In the genomic region with DNA sequence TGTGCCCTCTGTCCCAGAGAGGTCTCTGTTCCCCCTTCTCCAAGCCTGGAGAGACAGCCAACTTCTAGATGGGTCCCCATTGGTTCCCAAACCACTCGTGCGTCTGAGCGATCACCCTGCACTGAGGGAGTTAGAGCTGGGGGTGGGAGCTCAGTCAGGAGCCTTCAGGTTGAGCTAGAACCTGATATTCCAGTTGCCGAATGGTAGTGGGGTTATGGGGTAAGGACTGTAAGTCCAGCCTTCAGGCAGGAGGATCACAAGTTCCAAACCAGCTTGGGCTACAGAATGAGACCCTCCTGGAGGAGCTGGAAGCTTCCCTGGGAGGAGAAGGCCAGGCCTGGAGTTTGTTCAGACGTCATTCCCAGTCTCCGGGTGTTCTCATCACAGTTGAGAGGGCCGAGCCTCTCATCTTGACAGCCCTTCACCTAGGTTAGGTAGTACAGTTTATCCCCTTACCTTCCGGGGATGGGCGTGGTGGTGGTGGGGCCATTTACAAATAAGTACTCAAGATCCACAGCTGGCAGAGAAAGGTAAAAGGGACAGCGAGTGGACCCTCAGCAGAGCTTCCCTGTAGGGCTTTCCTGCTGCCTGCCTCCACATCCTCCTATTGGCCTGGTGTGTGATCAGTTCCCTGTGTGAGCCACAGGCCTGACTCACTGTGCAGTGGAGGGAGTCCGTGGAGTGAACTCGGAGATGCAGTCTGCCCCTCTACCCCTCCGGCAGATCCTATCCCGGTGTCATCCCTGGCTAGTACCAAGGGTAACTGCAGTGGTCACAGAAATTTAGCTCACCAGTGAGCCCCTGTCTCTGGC, we compare ENCODE assay signal across 8 mouse cellular contexts. TPM values are rescaled to one million over a fixed set of nuclear protein-coding genes. Genes with fewer than 3 reads are reported as not detected.
DNase-seq lines count a peak whose midpoint lies in the region; ATAC-seq lines count a peak whose summit lies in the region.

No protein-coding gene starts in this region.

- no peaks in the 10 kb centered on the region for H3K9me3 ChIP-seq in heart, embryonic 14.5 days (ENCODE audit: control insufficient read depth, low read length)
- no peaks in the 10 kb centered on the region for H3K9me3 ChIP-seq in neural tube, embryonic 13.5 days
- no peaks in the 10 kb centered on the region for H3K9me3 ChIP-seq in intestine, embryonic 15.5 days

- 81% methylated on average over 14 of the region's 14 CpGs for WGBS in heart, embryonic 14.5 days
- 87% methylated on average over 14 of the region's 14 CpGs for WGBS in neural tube, embryonic 13.5 days
- 69% methylated on average over 14 of the region's 14 CpGs for WGBS in intestine, embryonic 15.5 days

- no peak overlapping the region for H3K4me3 ChIP-seq in heart, embryonic 14.5 days (ENCODE audit: control insufficient read depth in 1 of 2, insufficient read depth in 1 of 2, low read depth in 1 of 2, low read length in 2 of 2)
- no peak overlapping the region for H3K4me3 ChIP-seq in neural tube, embryonic 13.5 days
- H3K4me3 ChIP-seq in intestine, embryonic 15.5 days (replicated peaks) = no peak overlapping the region

- peak overlapping the region; percentile 77 to 82; a peak in 3 of 4 replicates for H3K27ac ChIP-seq in heart, embryonic 14.5 days (replicated peaks in 1 of 2; ENCODE audit: control insufficient read depth in 1 of 2, insufficient read depth in 1 of 2, low read depth in 2 of 2, low read length in 2 of 2)
- H3K27ac ChIP-seq in neural tube, embryonic 13.5 days (replicated peaks) = peak overlapping the region; percentile 90
- peak overlapping the region; percentile 96 for H3K27ac ChIP-seq in intestine, embryonic 15.5 days

- no peaks in the 10 kb centered on the region for H3K27me3 ChIP-seq in heart, embryonic 14.5 days (ENCODE audit: control insufficient read depth, insufficient read depth, low read length)
- H3K27me3 ChIP-seq in neural tube, embryonic 13.5 days = no peaks in the 10 kb centered on the region
- no peaks in the 10 kb centered on the region for H3K27me3 ChIP-seq in intestine, embryonic 15.5 days (replicated peaks)

- peaks cover 35 to 41% of the 10 kb centered on the region in 2 experiments for H3K4me1 ChIP-seq in heart, embryonic 14.5 days (ENCODE audit: control insufficient read depth in 2 of 2, insufficient read depth in 2 of 2, low read length in 2 of 2)
- peaks cover 49% of the 10 kb centered on the region for H3K4me1 ChIP-seq in neural tube, embryonic 13.5 days (replicated peaks)
- peaks cover 45% of the 10 kb centered on the region for H3K4me1 ChIP-seq in intestine, embryonic 15.5 days (replicated peaks)

- H3K36me3 ChIP-seq in heart, embryonic 14.5 days (ENCODE audit: control insufficient read depth, insufficient read depth, low read length) = peaks cover 14% of the 10 kb centered on the region
- H3K36me3 ChIP-seq in neural tube, embryonic 13.5 days = peaks cover 23% of the 10 kb centered on the region
- 0 out of 2 replicates have a peak, but pooled peaks cover 4% of the 10 kb centered on the region for H3K36me3 ChIP-seq in intestine, embryonic 15.5 days

- H3K4me2 ChIP-seq in heart, embryonic 14.5 days (ENCODE audit: low read length) = no peak overlapping the region
- no peak overlapping the region for H3K4me2 ChIP-seq in neural tube, embryonic 13.5 days
- peak overlapping the region; percentile 36; the same call in 1 of the 2 replicates for H3K4me2 ChIP-seq in intestine, embryonic 15.5 days (replicated peaks)

- no peak for ATAC-seq in heart, embryonic 14.5 days (ENCODE audit: insufficient number of reproducible peaks, insufficient read depth, low FRiP score, low read depth)
- no peak for ATAC-seq in neural tube, embryonic 13.5 days (ENCODE audit: low read depth)
- ATAC-seq in intestine, embryonic 15.5 days = no peak
- ATAC-seq in frontal cortex, adult (ENCODE audit: low TSS enrichment) = no peak

- peak overlapping the region; percentile 18; the same call in 1 of the 2 replicates for H3K9ac ChIP-seq in heart, embryonic 14.5 days (ENCODE audit: low read length)
- no peak overlapping the region for H3K9ac ChIP-seq in neural tube, embryonic 13.5 days
- H3K9ac ChIP-seq in intestine, embryonic 15.5 days = 0 out of 2 replicates have a peak overlapping the region, but pooled peaks have one; percentile 3

- DNase-seq in heart, postnatal 4 days = no peak
- DNase-seq in neural tube, embryonic 10.5 days (ENCODE audit: extremely low spot score, low spot score) = no peak
- no peak for DNase-seq in natural killer cell, adult 2 months (ENCODE audit: low spot score in 2 of 2)
- no peak for DNase-seq in left cerebral cortex, adult 11 months (ENCODE audit: low spot score)

RNA-seq across cellular contexts. Expression of gene Hexim2, which starts 7.9 kb away (rescaled TPM):
- polyA plus RNA-seq in heart, embryonic 14.5 days (2014; fragmentation: Nextera tagmentation; extraction: Ambion mirVana) = 4.1 and 4.6 TPM in 2 replicates
- total RNA-seq in heart, postnatal 4 days (2021) = 1 to 10 TPM; 4.2 to 4.8 TPM
- polyA plus RNA-seq in neural tube, embryonic 13.5 days (2015; fragmentation: Nextera tagmentation; extraction: Ambion mirVana) = 17.3 and 17.6 TPM in 2 replicates
- polyA plus RNA-seq in intestine, embryonic 15.5 days (2015; fragmentation: Nextera tagmentation; extraction: Ambion mirVana) = 7.9 and 8.8 TPM in 2 replicates

RNA-seq across cellular contexts. Expression of gene Hexim1, which starts 24.1 kb away (rescaled TPM):
- polyA plus RNA-seq in heart, embryonic 14.5 days (2014; fragmentation: Nextera tagmentation; extraction: Ambion mirVana) = 3.4 and 3.7 TPM in 2 replicates
- 10 to 100 TPM; 14.8 to 15.7 TPM for total RNA-seq in heart, postnatal 4 days (2021)
- polyA plus RNA-seq in neural tube, embryonic 13.5 days (2015; fragmentation: Nextera tagmentation; extraction: Ambion mirVana) = 3.6 and 3.9 TPM in 2 replicates
- 4.1 and 4.7 TPM in 2 replicates for polyA plus RNA-seq in intestine, embryonic 15.5 days (2015; fragmentation: Nextera tagmentation; extraction: Ambion mirVana)

RNA-seq across cellular contexts. Expression of gene Fmnl1, which starts 30.8 kb away (rescaled TPM):
- 2.3 and 2.9 TPM in 2 replicates for polyA plus RNA-seq in heart, embryonic 14.5 days (2014; fragmentation: Nextera tagmentation; extraction: Ambion mirVana)
- total RNA-seq in heart, postnatal 4 days (2021) = 1 to 10 TPM; 7.4 to 8.6 TPM
- 3.0 and 4.2 TPM in 2 replicates for polyA plus RNA-seq in neural tube, embryonic 13.5 days (2015; fragmentation: Nextera tagmentation; extraction: Ambion mirVana)
- 2.0 and 2.2 TPM in 2 replicates for polyA plus RNA-seq in intestine, embryonic 15.5 days (2015; fragmentation: Nextera tagmentation; extraction: Ambion mirVana)

RNA-seq across cellular contexts. Expression of gene Acbd4, which starts 38.7 kb away (rescaled TPM):
- 13.3 TPM in 2 replicates for polyA plus RNA-seq in heart, embryonic 14.5 days (2014; fragmentation: Nextera tagmentation; extraction: Ambion mirVana)
- 10 to 100 TPM; 25.9 to 29.2 TPM for total RNA-seq in heart, postnatal 4 days (2021)
- polyA plus RNA-seq in neural tube, embryonic 13.5 days (2015; fragmentation: Nextera tagmentation; extraction: Ambion mirVana) = 8.5 and 9.9 TPM in 2 replicates
- 17.4 and 22.0 TPM in 2 replicates for polyA plus RNA-seq in intestine, embryonic 15.5 days (2015; fragmentation: Nextera tagmentation; extraction: Ambion mirVana)

RNA-seq across cellular contexts. Expression of gene Plcd3, which starts 38.7 kb away (rescaled TPM):
- 6.9 and 7.4 TPM in 2 replicates for polyA plus RNA-seq in heart, embryonic 14.5 days (2014; fragmentation: Nextera tagmentation; extraction: Ambion mirVana)
- 10 to 100 TPM; 28.0 to 34.8 TPM for total RNA-seq in heart, postnatal 4 days (2021)
- polyA plus RNA-seq in neural tube, embryonic 13.5 days (2015; fragmentation: Nextera tagmentation; extraction: Ambion mirVana) = 0.98 and 1.6 TPM in 2 replicates
- 1.8 and 2.0 TPM in 2 replicates for polyA plus RNA-seq in intestine, embryonic 15.5 days (2015; fragmentation: Nextera tagmentation; extraction: Ambion mirVana)
